Mouse (Mus musculus) liver, embryonic 11.5 days (tissue): ENCODE data around the gene Zfp111. TPM values are rescaled to one million over a fixed set of nuclear protein-coding genes. Genes with fewer than 3 reads are reported as not detected.

Experiments used
- ATAC-seq: fragments of 200-750 bp; cut with Nextera tagmentation; replicated peaks from 2 replicates; pipeline ENCODE4 v1.8.0; 2017; ENCODE audit warnings: moderate number of reproducible peaks, mild to moderate bottlenecking, moderate TSS enrichment, moderate library complexity; ENCODE audit not compliant: low FRiP score
- DNase-seq: peaks from one replicate; pipeline ENCODE4 v3.0.0-alpha.2; 2017; ENCODE audit warnings: low spot score
- H3K27ac ChIP-seq: fragments of 300-500 bp; sonication (generic); 2 replicates; pipeline ENCODE4 v1.5.1; 2014; ENCODE audit warnings: mild to moderate bottlenecking, low read depth, low read length, control low read depth
- H3K27me3 ChIP-seq: fragments of 300-500 bp; sonication (generic); replicated peaks from 2 replicates; pipeline ENCODE4 v1.6.1; 2014; ENCODE audit warnings: low read length, mixed read lengths; ENCODE audit not compliant: control insufficient read depth, insufficient read depth
- H3K36me3 ChIP-seq: fragments of 300-500 bp; sonication (generic); 2 replicates; pipeline ENCODE4 v1.6.1; 2014; ENCODE audit warnings: mild to moderate bottlenecking, low read length, moderate library complexity, mixed read lengths; ENCODE audit not compliant: control insufficient read depth, insufficient read depth
- H3K4me1 ChIP-seq: fragments of 300-500 bp; sonication (generic); replicated peaks from 2 replicates; pipeline ENCODE4 v1.6.1; 2014; ENCODE audit warnings: low read length, mixed read lengths; ENCODE audit not compliant: control insufficient read depth, insufficient read depth
- H3K4me2 ChIP-seq: fragments of 300-500 bp; sonication (generic); 2 replicates; pipeline ENCODE4 v1.6.1; 2014; ENCODE audit warnings: mild to moderate bottlenecking, control low read depth, moderate library complexity
- H3K4me3 ChIP-seq: fragments of 300-500 bp; sonication (generic); 2 replicates; pipeline ENCODE4 v1.5.1; 2014; ENCODE audit warnings: low read depth, low read length, control low read depth
- H3K9ac ChIP-seq: fragments of 300-500 bp; sonication (generic); 2 replicates; pipeline ENCODE4 v1.6.1; 2014; ENCODE audit warnings: low read depth, low read length, control low read depth
- H3K9me3 ChIP-seq: fragments of 300-500 bp; sonication (generic); 2 replicates; pipeline ENCODE4 v1.6.1; 2016; ENCODE audit warnings: low read length, inconsistent platforms, mixed read lengths; ENCODE audit not compliant: control insufficient read depth
- WGBS: fragments of 180-500 bp; shearing (Covaris S2); extraction: QIAGEN DNeasy Blood & Tissue Kit; methylation state at CpG from one replicate; pipeline ENCODE4 v1.1.7; 2014; 5-methylcytosine and 5-hydroxymethylcytosine counted together
- polyA plus RNA-seq: library from polyadenylated mRNA; unstranded; fragments of >200 nt; fragmentation: Nextera tagmentation; extraction: Ambion mirVana; gene quantifications from 2 replicates; pipeline ENCODE4 v1.2.1, GENCODE M21; 2014

The Zfp111 gene
- polyA plus RNA-seq, 1 experiment from 2014 or later = 6.3 TPM

GRCm38 (mm10) chr7:24208282-24208886 lies 2.9 kb downstream of the Zfp111 start:
- peaks cover 10% of the 10 kb centered on the region; the same call in 1 of the 2 replicates for H3K36me3 ChIP-seq
- ATAC-seq (no peak), DNase-seq (no peak)
- peak overlapping the region; percentile 78 for H3K9ac ChIP-seq
- no peaks in the 10 kb centered on the region for H3K9me3 ChIP-seq
- no peaks in the 10 kb centered on the region for H3K4me1 ChIP-seq
- peak overlapping the region; percentile 73 for H3K4me2 ChIP-seq
- 55% methylated on average over 7 of the region's 7 CpGs for WGBS
- peak overlapping the region; percentile 63 for H3K4me3 ChIP-seq
- H3K27me3 ChIP-seq = no peaks in the 10 kb centered on the region
- no peak overlapping the region for H3K27ac ChIP-seq

GRCm38 (mm10) chr7:24207488-24208261 lies 3.6 kb downstream of the Zfp111 start:
- Histone ChIP-seq H3K4me2 (peak overlapping the region; percentile 73), H3K9me3 (no peaks in the 10 kb centered on the region), H3K9ac (peak overlapping the region; percentile 78), H3K4me1 (no peaks in the 10 kb centered on the region), H3K36me3 (peaks cover 13% of the 10 kb centered on the region; the same call in 1 of the 2 replicates), H3K4me3 (peak overlapping the region; percentile 63), H3K27ac (0 out of 2 replicates have a peak overlapping the region, but pooled peaks have one; percentile 2), H3K27me3 (no peaks in the 10 kb centered on the region)
- WGBS = 15% methylated on average over 24 of the region's 24 CpGs
- DNase-seq (peak; percentile 65), ATAC-seq (peak; percentile 82)

GRCm38 (mm10) chr7:24196961-24197360 lies 14.3 kb downstream of the Zfp111 start:
- 90% methylated on average over 4 of the region's 4 CpGs for WGBS
- no peak overlapping the region for H3K27ac ChIP-seq
- no peak overlapping the region for H3K4me3 ChIP-seq
- H3K4me2 ChIP-seq = no peak overlapping the region
- DNase-seq = no peak
- no peaks in the 10 kb centered on the region for H3K27me3 ChIP-seq
- H3K4me1 ChIP-seq = no peaks in the 10 kb centered on the region
- H3K9ac ChIP-seq = no peak overlapping the region
- H3K9me3 ChIP-seq = peaks cover 5% of the 10 kb centered on the region; the same call in 1 of the 2 replicates
- no peak for ATAC-seq
- peaks cover 43% of the 10 kb centered on the region for H3K36me3 ChIP-seq

GRCm38 (mm10) chr7:24193157-24193556 lies 18.1 kb downstream of the Zfp111 start:
- Histone ChIP-seq H3K9me3 (0 out of 2 replicates have a peak, but pooled peaks cover 3% of the 10 kb centered on the region), H3K4me3 (no peak overlapping the region), H3K36me3 (peaks cover 14% of the 10 kb centered on the region), H3K27ac (no peak overlapping the region), H3K27me3 (no peaks in the 10 kb centered on the region), H3K9ac (no peak overlapping the region), H3K4me1 (no peaks in the 10 kb centered on the region), H3K4me2 (no peak overlapping the region)
- no peak for ATAC-seq
- no peak for DNase-seq
- 77% methylated on average over 3 of the region's 3 CpGs for WGBS

GRCm38 (mm10) chr7:24191361-24191760 lies 19.9 kb downstream of the Zfp111 start:
- no peak overlapping the region for H3K9ac ChIP-seq
- DNase-seq (no peak), ATAC-seq (no peak)
- 74% methylated on average over 2 of the region's 2 CpGs for WGBS
- H3K36me3 ChIP-seq = peaks cover 5% of the 10 kb centered on the region; the same call in 1 of the 2 replicates
- H3K4me1 ChIP-seq = no peaks in the 10 kb centered on the region
- no peak overlapping the region for H3K4me2 ChIP-seq
- no peak overlapping the region for H3K27ac ChIP-seq
- no peak overlapping the region for H3K4me3 ChIP-seq
- no peaks in the 10 kb centered on the region for H3K9me3 ChIP-seq
- H3K27me3 ChIP-seq = no peaks in the 10 kb centered on the region

DNA sequence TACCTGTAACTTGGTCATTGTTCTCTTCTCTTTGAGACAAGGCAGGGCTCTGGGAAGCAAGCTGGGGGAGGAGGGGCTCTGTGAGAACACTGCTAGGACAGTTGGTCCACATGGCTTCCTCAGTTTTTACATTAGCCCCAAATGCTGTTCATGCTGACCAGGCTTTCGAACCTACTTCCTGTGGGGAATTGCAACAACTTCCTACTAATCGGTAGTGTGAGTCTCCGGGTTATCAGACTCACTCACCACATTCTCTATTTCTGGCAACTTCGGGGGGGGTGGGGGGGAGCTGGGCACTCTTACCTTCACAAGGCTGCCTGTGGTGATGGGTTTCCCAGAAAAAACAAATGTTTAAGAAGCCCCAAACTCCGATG lies 21.7 kb downstream of the Zfp111 start:
- H3K4me3 ChIP-seq = no peak overlapping the region
- 31% methylated on average over 5 of the region's 5 CpGs for WGBS

GRCm38 (mm10) chr7:24188901-24189570 lies 22.2 kb downstream of the Zfp111 start:
- peak; percentile 18 for DNase-seq

More for the DNA sequence above, 21.7 kb downstream of the Zfp111 start:
- Histone ChIP-seq H3K9ac (no peak overlapping the region), H3K27me3 (no peaks in the 10 kb centered on the region), H3K9me3 (no peaks in the 10 kb centered on the region), H3K4me2 (no peak overlapping the region), H3K36me3 (peaks cover 3% of the 10 kb centered on the region; the same call in 1 of the 2 replicates), H3K27ac (no peak overlapping the region), H3K4me1 (no peaks in the 10 kb centered on the region)
- ATAC-seq (no peak), DNase-seq (no peak)

DNA sequence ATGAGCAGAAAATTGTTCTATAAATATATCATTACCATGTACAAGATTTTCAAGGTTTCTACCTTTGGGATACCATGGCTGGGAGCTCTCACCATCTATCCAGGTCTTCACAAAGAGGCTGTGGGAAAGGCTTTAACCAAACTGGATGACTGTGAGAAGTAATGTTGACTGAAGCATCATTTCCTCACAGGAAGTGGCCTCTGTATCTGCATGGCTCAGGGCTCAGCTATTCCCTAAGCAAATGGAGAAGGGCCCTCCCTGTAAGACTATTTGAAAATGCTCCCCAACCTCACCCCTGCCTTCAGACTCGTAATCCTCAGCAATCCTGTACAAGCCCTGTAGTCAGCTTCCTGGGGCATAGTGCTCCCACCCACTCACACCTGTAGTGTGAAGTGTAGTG lies 23.6 kb downstream of the Zfp111 start:
- no peak for DNase-seq
- no peak overlapping the region for H3K9ac ChIP-seq
- H3K27ac ChIP-seq = no peak overlapping the region
- H3K4me1 ChIP-seq = no peaks in the 10 kb centered on the region
- ATAC-seq = no peak
- no peaks in the 10 kb centered on the region for H3K36me3 ChIP-seq
- no peaks in the 10 kb centered on the region for H3K27me3 ChIP-seq
- H3K4me3 ChIP-seq = no peak overlapping the region
- WGBS = 28% methylated on average over 1 of the region's 1 CpGs
- H3K4me2 ChIP-seq = no peak overlapping the region
- no peaks in the 10 kb centered on the region for H3K9me3 ChIP-seq

More at GRCm38 (mm10) chr7:24188901-24189570, 22.2 kb downstream of the Zfp111 start:
- H3K9ac ChIP-seq = no peak overlapping the region
- H3K4me1 ChIP-seq = no peaks in the 10 kb centered on the region
- H3K27me3 ChIP-seq = no peaks in the 10 kb centered on the region
- H3K27ac ChIP-seq = no peak overlapping the region
- 57% methylated on average over 4 of the region's 4 CpGs for WGBS
- H3K9me3 ChIP-seq = no peaks in the 10 kb centered on the region
- H3K36me3 ChIP-seq = no peaks in the 10 kb centered on the region
- H3K4me2 ChIP-seq = no peak overlapping the region
- no peak overlapping the region for H3K4me3 ChIP-seq
- no peak for ATAC-seq
